Mouse (Mus musculus): ENCODE data around the gene Zfp493. TPM values are rescaled to one million over a fixed set of nuclear protein-coding genes. Genes with fewer than 3 reads are reported as not detected.
"Not testable (repeated sequence)": the region's sequence is repeated elsewhere in the genome, so short reads cannot be mapped to it uniquely, and the experiment has no call there.

The Zfp493 gene
- polyA plus RNA-seq, 1 experiment from 2014 or later, result 1.3 TPM

GRCm38 (mm10) chr13:67799151-67799550 lies 19.7 kb downstream of the Zfp493 start:
- H3K4me2 ChIP-seq; H3K27ac ChIP-seq; H3K27me3 ChIP-seq; H3K4me3 ChIP-seq; ATAC-seq (replicated peaks; ENCODE audit: insufficient number of reproducible peaks, insufficient read depth, low FRiP score, low read depth); H3K9me3 ChIP-seq (replicated peaks); H3K36me3 ChIP-seq; H3K9ac ChIP-seq; H3K4me1 ChIP-seq (replicated peaks): not testable (repeated sequence)
- 79% methylated on average over 3 of the region's 3 CpGs for WGBS

GRCm38 (mm10) chr13:67811651-67812210 lies 32.2 kb downstream of the Zfp493 start:
- H3K4me1 ChIP-seq (replicated peaks), result peaks cover 3% of the 10 kb centered on the region; the same call in 1 of the 2 replicates
- no peaks in the 10 kb centered on the region for H3K36me3 ChIP-seq
- no peaks in the 10 kb centered on the region for H3K9me3 ChIP-seq (replicated peaks)
- H3K4me2 ChIP-seq, result no peak overlapping the region
- no peak for ATAC-seq (replicated peaks; ENCODE audit: insufficient number of reproducible peaks, insufficient read depth, low FRiP score, low read depth)
- H3K4me3 ChIP-seq, result no peak overlapping the region
- H3K27me3 ChIP-seq, result no peaks in the 10 kb centered on the region
- no peak overlapping the region for H3K9ac ChIP-seq
- no peak overlapping the region for H3K27ac ChIP-seq
- 54% methylated on average over 1 of the region's 1 CpGs for WGBS

- ATAC-seq (replicated peaks; ENCODE audit: insufficient number of reproducible peaks, insufficient read depth, low FRiP score, low read depth), result no peak
- Histone ChIP-seq H3K27me3 (no peaks in the 10 kb centered on the region), H3K4me2 (peak overlapping the region; percentile 83), H3K27ac (peak overlapping the region; percentile 89; the same call in 1 of the 2 replicates), H3K36me3 (no peaks in the 10 kb centered on the region), H3K9ac (no peak overlapping the region), H3K9me3 (replicated peaks) (no peaks in the 10 kb centered on the region), H3K4me1 (replicated peaks) (peaks cover 3% of the 10 kb centered on the region; the same call in 1 of the 2 replicates), H3K4me3 (peak overlapping the region; percentile 71)
- WGBS, result 74% methylated on average over 8 of the region's 8 CpGs
Measured at GRCm38 (mm10) chr13:67812961-67813709, 33.6 kb downstream of the Zfp493 start.

GRCm38 (mm10) chr13:67813710-67814660 lies 34.5 kb downstream of the Zfp493 start, which contains the start of gene Zfp273:
TSS of gene Zfp273 (plus strand) at chr13:67813740.
- ATAC-seq (replicated peaks; ENCODE audit: insufficient number of reproducible peaks, insufficient read depth, low FRiP score, low read depth), result peak; percentile 91
- peak within 1 kb of the TSS; percentile 83 for H3K4me2 ChIP-seq
- H3K4me1 ChIP-seq (replicated peaks), result peaks cover 3% of the 10 kb centered on the region; the same call in 1 of the 2 replicates
- peak within 1 kb of the TSS; percentile 56 for H3K9ac ChIP-seq
- no peaks in the 10 kb centered on the region for H3K36me3 ChIP-seq
- no peaks in the 10 kb centered on the region for H3K27me3 ChIP-seq
- peak within 1 kb of the TSS; percentile 89 for H3K27ac ChIP-seq
- 2% methylated on average over 31 of the region's 31 CpGs for WGBS
- no peaks in the 10 kb centered on the region for H3K9me3 ChIP-seq (replicated peaks)
- peak within 1 kb of the TSS; percentile 71 for H3K4me3 ChIP-seq

- Histone ChIP-seq H3K27me3 (no peaks in the 10 kb centered on the region), H3K9ac (no peak overlapping the region), H3K4me2 (no peak overlapping the region), H3K27ac (no peak overlapping the region), H3K9me3 (replicated peaks) (no peaks in the 10 kb centered on the region; the same call in 1 of the 2 replicates), H3K4me3 (no peak overlapping the region), H3K36me3 (peaks cover 13% of the 10 kb centered on the region; the same call in 1 of the 2 replicates), H3K4me1 (replicated peaks) (peaks cover 3% of the 10 kb centered on the region; the same call in 1 of the 2 replicates)
- WGBS, result 71% methylated on average over 1 of the region's 1 CpGs
- no peak for ATAC-seq (replicated peaks; ENCODE audit: insufficient number of reproducible peaks, insufficient read depth, low FRiP score, low read depth)
Measured at GRCm38 (mm10) chr13:67818636-67819035, 39.1 kb downstream of the Zfp493 start.

GRCm38 (mm10) chr13:67830911-67831336 lies 51.4 kb downstream of the Zfp493 start, which contains the start of gene Gm10037:
TSS of gene Gm10037 (plus strand) at chr13:67831106.
- Histone ChIP-seq H3K4me1 (replicated peaks) (0 out of 2 replicates have a peak, but pooled peaks cover 3% of the 10 kb centered on the region), H3K9me3 (replicated peaks) (peaks cover 3% of the 10 kb centered on the region; the same call in 1 of the 2 replicates), H3K27ac (no peak within 1 kb of the TSS; the same call in 1 of the 2 replicates), H3K4me3 (peak within 1 kb of the TSS; percentile 70), H3K36me3 (peaks cover 8% of the 10 kb centered on the region), H3K27me3 (no peaks in the 10 kb centered on the region), H3K4me2 (peak within 1 kb of the TSS; percentile 75), H3K9ac (peak within 1 kb of the TSS; percentile 64)
- 3% methylated on average over 14 of the region's 14 CpGs for WGBS
- ATAC-seq (replicated peaks; ENCODE audit: insufficient number of reproducible peaks, insufficient read depth, low FRiP score, low read depth), result no peak; the same call in 1 of the 2 replicates

- not testable (repeated sequence) for H3K9me3 ChIP-seq (replicated peaks); H3K27me3 ChIP-seq; ATAC-seq (replicated peaks; ENCODE audit: insufficient number of reproducible peaks, insufficient read depth, low FRiP score, low read depth); H3K4me3 ChIP-seq; H3K4me2 ChIP-seq; H3K4me1 ChIP-seq (replicated peaks); H3K36me3 ChIP-seq; H3K9ac ChIP-seq; H3K27ac ChIP-seq
Measured at GRCm38 (mm10) chr13:67833137-67833536, 53.6 kb downstream of the Zfp493 start.

Other genes starting within 250 kb of the Zfp493 start
- 5.2 and 6.8 TPM in 2 replicates for gene Zfp748, start 225.9 kb upstream of the Zfp493 start, polyA plus RNA-seq (2015; fragmentation: Nextera tagmentation; extraction: Ambion mirVana)
- gene Zfp729b, start 170.0 kb upstream of the Zfp493 start, polyA plus RNA-seq (2015; fragmentation: Nextera tagmentation; extraction: Ambion mirVana), result 2.1 and 2.6 TPM in 2 replicates
- gene Gm49345, start 141.9 kb upstream of the Zfp493 start, polyA plus RNA-seq (2015; fragmentation: Nextera tagmentation; extraction: Ambion mirVana), result 0.24 and 0.57 TPM in 2 replicates
- gene Zfp729a, start 141.9 kb upstream of the Zfp493 start, polyA plus RNA-seq (2015; fragmentation: Nextera tagmentation; extraction: Ambion mirVana), result 1.4 TPM in 2 replicates
- gene Zfp738, start 92.6 kb upstream of the Zfp493 start, polyA plus RNA-seq (2015; fragmentation: Nextera tagmentation; extraction: Ambion mirVana), result 6.4 and 7.9 TPM in 2 replicates
- gene Zfp65, start 50.5 kb upstream of the Zfp493 start, polyA plus RNA-seq (2015; fragmentation: Nextera tagmentation; extraction: Ambion mirVana), result 3.6 and 3.7 TPM in 2 replicates
- gene Zfp85, start 24.5 kb upstream of the Zfp493 start, polyA plus RNA-seq (2015; fragmentation: Nextera tagmentation; extraction: Ambion mirVana), result 2.8 and 3.0 TPM in 2 replicates
- gene Zfp273, start 34.0 kb downstream of the Zfp493 start, polyA plus RNA-seq (2015; fragmentation: Nextera tagmentation; extraction: Ambion mirVana), result 4.9 and 5.3 TPM in 2 replicates
- 1.0 and 2.4 TPM in 2 replicates for gene Gm10037, start 51.4 kb downstream of the Zfp493 start, polyA plus RNA-seq (2015; fragmentation: Nextera tagmentation; extraction: Ambion mirVana)
- not detected in 2 replicates for gene BC048507, start 83.6 kb downstream of the Zfp493 start, polyA plus RNA-seq (2015; fragmentation: Nextera tagmentation; extraction: Ambion mirVana)